Mouse (Mus musculus): Measurements from ENCODE around the gene Iqgap3.

DNA sequence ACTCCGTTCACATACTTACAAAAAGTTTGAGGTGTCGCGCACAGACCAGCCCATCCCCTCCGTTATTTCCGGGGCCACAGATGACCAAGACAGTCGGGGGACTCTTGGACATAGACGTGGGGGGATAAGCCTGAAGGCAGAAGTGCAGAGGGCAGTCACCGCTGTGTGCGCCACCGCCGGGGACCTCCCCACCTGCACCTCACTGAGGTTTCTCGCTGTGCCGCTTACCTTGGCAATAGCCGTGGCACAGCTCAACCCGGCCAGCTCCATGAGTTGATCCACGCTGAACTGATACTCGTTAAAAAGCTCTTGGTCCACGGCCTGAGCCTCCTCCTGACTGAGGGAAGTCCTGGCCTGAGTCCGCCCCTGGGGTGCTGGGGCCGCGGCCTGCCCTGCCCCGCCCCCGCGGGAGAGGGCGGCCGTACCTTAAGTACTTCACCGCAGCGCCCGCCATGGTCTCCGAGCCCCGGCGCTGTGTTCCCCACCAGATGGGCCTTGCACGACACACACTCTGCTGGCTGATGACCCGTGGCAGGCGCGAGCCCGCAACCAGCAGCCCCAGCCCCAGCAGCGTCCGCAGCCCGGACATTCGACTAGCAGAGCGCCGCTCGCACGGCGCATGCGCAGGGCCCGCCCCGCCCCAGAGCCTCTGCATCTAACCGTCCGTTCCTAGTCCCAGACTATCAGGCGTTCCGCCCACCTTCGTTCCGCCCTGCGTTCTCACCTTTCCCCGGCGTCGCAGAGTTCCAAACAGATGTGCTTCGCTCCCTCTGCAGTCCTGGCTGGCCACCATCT is 23.7 kb upstream of the Iqgap3 start, which contains the start of gene Naxe:
- TF ChIP-seq CTCF (IDR thresholded peaks at IDR 0.05; ENCODE audit: extremely low read depth, insufficient read depth, low read length) (no peak), POLR2A (IDR thresholded peaks at IDR 0.05; ENCODE audit: extremely low read depth, insufficient read depth, low read length) (peak; percentile 87)
